Mouse (Mus musculus): ENCODE measurements around the gene Fpr3. TPM values are rescaled to one million over a fixed set of nuclear protein-coding genes. Genes with fewer than 3 reads are reported as not detected.
"Not testable (repeated sequence)": the region's sequence is repeated elsewhere in the genome, so short reads cannot be mapped to it uniquely, and the experiment has no call there.

Fpr3 gene
- not detected in 2 replicates for polyA plus RNA-seq (2015; fragmentation: Nextera tagmentation; extraction: Ambion mirVana)

- Histone ChIP-seq H3K36me3 (ENCODE audit: control insufficient read depth, insufficient read depth) (no peaks in the 10 kb centered on the region), H3K4me3 (replicated peaks; ENCODE audit: low read length) (no peak within 1 kb of the TSS), H3K4me2 (ENCODE audit: low read length) (no peak within 1 kb of the TSS), H3K27ac (ENCODE audit: low read length) (no peak within 1 kb of the TSS), H3K27me3 (replicated peaks; ENCODE audit: control insufficient read depth, insufficient read depth, low read length) (no peaks in the 10 kb centered on the region), H3K4me1 (replicated peaks; ENCODE audit: control insufficient read depth, insufficient read depth, low read length) (no peaks in the 10 kb centered on the region), H3K9ac (replicated peaks; ENCODE audit: low read depth, low read length) (no peak within 1 kb of the TSS), H3K9me3 (ENCODE audit: control insufficient read depth, low read length) (no peaks in the 10 kb centered on the region)
- ATAC-seq = no peak
- WGBS = 58% methylated on average over 1 of the region's 1 CpGs
These were observed at the start of gene Fpr3, which contains the start of gene Fpr2 for GRCm38 (mm10) chr17:17887774-17888248. Gene Fpr3 (plus strand): TSS chr17:17887852. Gene Fpr2 (plus strand): TSS chr17:17887824.

GRCm38 (mm10) chr17:17837919-17838701 is 49.5 kb upstream of the Fpr3 start:
- Histone ChIP-seq H3K27me3 (replicated peaks; ENCODE audit: control insufficient read depth, insufficient read depth, low read length) (no peaks in the 10 kb centered on the region), H3K4me1 (replicated peaks; ENCODE audit: control insufficient read depth, insufficient read depth, low read length) (peaks cover 30% of the 10 kb centered on the region), H3K36me3 (ENCODE audit: control insufficient read depth, insufficient read depth) (peaks cover 2% of the 10 kb centered on the region; the same call in 1 of the 2 replicates), H3K4me2 (ENCODE audit: low read length) (peak overlapping the region; percentile 62), H3K27ac (ENCODE audit: low read length) (peak overlapping the region; percentile 77), H3K9me3 (ENCODE audit: control insufficient read depth, low read length) (no peaks in the 10 kb centered on the region), H3K4me3 (replicated peaks; ENCODE audit: low read length) (peak overlapping the region; percentile 52), H3K9ac (replicated peaks; ENCODE audit: low read depth, low read length) (peak overlapping the region; percentile 62)
- under 1% methylated on average over 42 of the region's 43 CpGs for WGBS
- peak; percentile 96 for ATAC-seq

GRCm38 (mm10) chr17:17839276-17839675 is 48.4 kb upstream of the Fpr3 start:
- 94% methylated on average over 2 of the region's 2 CpGs for WGBS
- H3K4me2 ChIP-seq (ENCODE audit: low read length) = no peak overlapping the region

GRCm38 (mm10) chr17:17840796-17841195 is 46.9 kb upstream of the Fpr3 start:
- no peaks in the 10 kb centered on the region for H3K9me3 ChIP-seq (ENCODE audit: control insufficient read depth, low read length)
- no peak for ATAC-seq
- H3K27ac ChIP-seq (ENCODE audit: low read length) = no peak overlapping the region
- H3K9ac ChIP-seq (replicated peaks; ENCODE audit: low read depth, low read length) = no peak overlapping the region
- no peaks in the 10 kb centered on the region; the same call in 1 of the 2 replicates for H3K36me3 ChIP-seq (ENCODE audit: control insufficient read depth, insufficient read depth)
- H3K4me3 ChIP-seq (replicated peaks; ENCODE audit: low read length) = no peak overlapping the region
- peaks cover 24% of the 10 kb centered on the region for H3K4me1 ChIP-seq (replicated peaks; ENCODE audit: control insufficient read depth, insufficient read depth, low read length)
- H3K4me2 ChIP-seq (ENCODE audit: low read length) = no peak overlapping the region
- H3K27me3 ChIP-seq (replicated peaks; ENCODE audit: control insufficient read depth, insufficient read depth, low read length) = no peaks in the 10 kb centered on the region
- 92% methylated on average over 7 of the region's 7 CpGs for WGBS

More at GRCm38 (mm10) chr17:17839276-17839675, 48.4 kb upstream of the Fpr3 start:
- H3K27ac ChIP-seq (ENCODE audit: low read length) = no peak overlapping the region
- no peaks in the 10 kb centered on the region for H3K9me3 ChIP-seq (ENCODE audit: control insufficient read depth, low read length)
- H3K4me1 ChIP-seq (replicated peaks; ENCODE audit: control insufficient read depth, insufficient read depth, low read length) = peaks cover 26% of the 10 kb centered on the region
- no peak overlapping the region for H3K4me3 ChIP-seq (replicated peaks; ENCODE audit: low read length)
- H3K9ac ChIP-seq (replicated peaks; ENCODE audit: low read depth, low read length) = no peak overlapping the region
- ATAC-seq = no peak
- no peaks in the 10 kb centered on the region for H3K27me3 ChIP-seq (replicated peaks; ENCODE audit: control insufficient read depth, insufficient read depth, low read length)
- no peaks in the 10 kb centered on the region; the same call in 1 of the 2 replicates for H3K36me3 ChIP-seq (ENCODE audit: control insufficient read depth, insufficient read depth)

- no peaks in the 10 kb centered on the region for H3K27me3 ChIP-seq (replicated peaks; ENCODE audit: control insufficient read depth, insufficient read depth, low read length)
- WGBS = 75% methylated on average over 27 of the region's 27 CpGs
- ATAC-seq = peak; percentile 77
- H3K9ac ChIP-seq (replicated peaks; ENCODE audit: low read depth, low read length) = no peak overlapping the region
- H3K36me3 ChIP-seq (ENCODE audit: control insufficient read depth, insufficient read depth) = no peaks in the 10 kb centered on the region
- H3K4me3 ChIP-seq (replicated peaks; ENCODE audit: low read length) = no peak overlapping the region
- no peak overlapping the region for H3K27ac ChIP-seq (ENCODE audit: low read length)
- H3K4me1 ChIP-seq (replicated peaks; ENCODE audit: control insufficient read depth, insufficient read depth, low read length) = peaks cover 3% of the 10 kb centered on the region
- no peaks in the 10 kb centered on the region for H3K9me3 ChIP-seq (ENCODE audit: control insufficient read depth, low read length)
- no peak overlapping the region for H3K4me2 ChIP-seq (ENCODE audit: low read length)
These were observed 44.0 kb upstream of the Fpr3 start for GRCm38 (mm10) chr17:17843534-17844261.

- not testable (repeated sequence) for H3K27ac ChIP-seq (ENCODE audit: low read length); H3K27me3 ChIP-seq (replicated peaks; ENCODE audit: control insufficient read depth, insufficient read depth, low read length); ATAC-seq; H3K4me3 ChIP-seq (replicated peaks; ENCODE audit: low read length); H3K4me2 ChIP-seq (ENCODE audit: low read length); H3K4me1 ChIP-seq (replicated peaks; ENCODE audit: control insufficient read depth, insufficient read depth, low read length); H3K9me3 ChIP-seq (ENCODE audit: control insufficient read depth, low read length); H3K9ac ChIP-seq (replicated peaks; ENCODE audit: low read depth, low read length); H3K36me3 ChIP-seq (ENCODE audit: control insufficient read depth, insufficient read depth)
- WGBS = 86% methylated on average over 3 of the region's 3 CpGs
These were observed 43.0 kb upstream of the Fpr3 start for GRCm38 (mm10) chr17:17844606-17845005.

- no peak overlapping the region for H3K4me3 ChIP-seq (replicated peaks; ENCODE audit: low read length)
- no peak overlapping the region for H3K27ac ChIP-seq (ENCODE audit: low read length)
- H3K36me3 ChIP-seq (ENCODE audit: control insufficient read depth, insufficient read depth) = no peaks in the 10 kb centered on the region
- no peaks in the 10 kb centered on the region for H3K27me3 ChIP-seq (replicated peaks; ENCODE audit: control insufficient read depth, insufficient read depth, low read length)
- peaks cover 4% of the 10 kb centered on the region; the same call in 1 of the 2 replicates for H3K4me1 ChIP-seq (replicated peaks; ENCODE audit: control insufficient read depth, insufficient read depth, low read length)
- no peaks in the 10 kb centered on the region for H3K9me3 ChIP-seq (ENCODE audit: control insufficient read depth, low read length)
- 69% methylated on average over 10 of the region's 10 CpGs for WGBS
- no peak for ATAC-seq
- no peak overlapping the region for H3K4me2 ChIP-seq (ENCODE audit: low read length)
- H3K9ac ChIP-seq (replicated peaks; ENCODE audit: low read depth, low read length) = no peak overlapping the region
These were observed 42.2 kb upstream of the Fpr3 start for GRCm38 (mm10) chr17:17845187-17846027.

GRCm38 (mm10) chr17:17848988-17849387 is 38.7 kb upstream of the Fpr3 start:
- Histone ChIP-seq H3K4me1 (replicated peaks; ENCODE audit: control insufficient read depth, insufficient read depth, low read length) (peaks cover 4% of the 10 kb centered on the region; the same call in 1 of the 2 replicates), H3K36me3 (ENCODE audit: control insufficient read depth, insufficient read depth) (no peaks in the 10 kb centered on the region), H3K27ac (ENCODE audit: low read length) (no peak overlapping the region), H3K4me2 (ENCODE audit: low read length) (no peak overlapping the region), H3K27me3 (replicated peaks; ENCODE audit: control insufficient read depth, insufficient read depth, low read length) (no peaks in the 10 kb centered on the region), H3K9ac (replicated peaks; ENCODE audit: low read depth, low read length) (no peak overlapping the region), H3K9me3 (ENCODE audit: control insufficient read depth, low read length) (no peaks in the 10 kb centered on the region), H3K4me3 (replicated peaks; ENCODE audit: low read length) (no peak overlapping the region)
- ATAC-seq = no peak
- WGBS = 85% methylated on average over 2 of the region's 2 CpGs
